Mouse (Mus musculus) effector memory CD4-positive, alpha-beta T cell, adult 5 months (primary cell): ENCODE results near the gene Dnali1. TPM values are rescaled to one million over a fixed set of nuclear protein-coding genes. Genes with fewer than 3 reads are reported as not detected.

ENCODE experiments used
- polyA plus RNA-seq: library from polyadenylated mRNA; unstranded; fragments of 100-300 nt; shearing (Covaris generic); gene quantifications from one replicate; pipeline ENCODE4 v1.2.1, GENCODE M21; 2017

Gene Dnali1
- polyA plus RNA-seq: not detected

DNA sequence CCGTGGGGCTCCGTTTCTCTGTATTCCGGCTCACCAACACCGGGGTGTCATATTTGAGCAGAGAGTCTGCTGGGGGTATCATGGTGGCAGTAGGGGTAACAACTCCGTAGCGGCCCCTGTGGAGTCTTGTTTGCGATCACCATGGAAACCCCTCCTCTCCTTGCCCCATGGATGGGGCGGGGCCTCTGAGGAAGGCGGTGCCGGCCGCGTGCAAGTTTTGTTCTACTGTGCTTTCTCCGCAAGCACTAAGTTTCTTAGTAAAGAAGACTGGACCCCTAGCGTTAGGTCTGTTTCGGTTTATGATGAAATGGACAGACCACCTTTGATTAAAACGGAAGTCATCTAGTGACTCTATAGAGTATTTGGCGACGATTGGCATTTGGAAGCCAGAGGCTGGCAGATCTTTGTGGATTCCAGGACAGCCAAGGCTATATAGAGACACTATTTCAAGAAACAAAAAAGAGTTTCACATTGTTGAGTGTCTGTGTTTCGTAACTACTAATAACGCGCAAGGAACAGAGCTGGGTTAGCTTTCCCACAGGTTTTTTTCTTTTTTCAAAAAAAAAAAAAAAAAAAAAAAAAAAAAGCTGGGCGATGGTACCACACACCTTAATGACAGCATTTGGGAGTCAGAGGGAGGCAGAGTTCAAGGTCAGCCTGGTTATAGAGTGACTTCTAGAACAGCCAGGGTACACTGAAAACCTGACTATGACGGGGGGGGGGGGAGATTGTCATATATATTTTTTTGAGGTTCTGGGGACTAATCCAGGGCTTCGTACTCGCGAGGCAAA is at the start of gene Dnali1:
Gene Dnali1 (minus strand): TSS at position 187 of the 791 bp plus-strand sequence.

DNA sequence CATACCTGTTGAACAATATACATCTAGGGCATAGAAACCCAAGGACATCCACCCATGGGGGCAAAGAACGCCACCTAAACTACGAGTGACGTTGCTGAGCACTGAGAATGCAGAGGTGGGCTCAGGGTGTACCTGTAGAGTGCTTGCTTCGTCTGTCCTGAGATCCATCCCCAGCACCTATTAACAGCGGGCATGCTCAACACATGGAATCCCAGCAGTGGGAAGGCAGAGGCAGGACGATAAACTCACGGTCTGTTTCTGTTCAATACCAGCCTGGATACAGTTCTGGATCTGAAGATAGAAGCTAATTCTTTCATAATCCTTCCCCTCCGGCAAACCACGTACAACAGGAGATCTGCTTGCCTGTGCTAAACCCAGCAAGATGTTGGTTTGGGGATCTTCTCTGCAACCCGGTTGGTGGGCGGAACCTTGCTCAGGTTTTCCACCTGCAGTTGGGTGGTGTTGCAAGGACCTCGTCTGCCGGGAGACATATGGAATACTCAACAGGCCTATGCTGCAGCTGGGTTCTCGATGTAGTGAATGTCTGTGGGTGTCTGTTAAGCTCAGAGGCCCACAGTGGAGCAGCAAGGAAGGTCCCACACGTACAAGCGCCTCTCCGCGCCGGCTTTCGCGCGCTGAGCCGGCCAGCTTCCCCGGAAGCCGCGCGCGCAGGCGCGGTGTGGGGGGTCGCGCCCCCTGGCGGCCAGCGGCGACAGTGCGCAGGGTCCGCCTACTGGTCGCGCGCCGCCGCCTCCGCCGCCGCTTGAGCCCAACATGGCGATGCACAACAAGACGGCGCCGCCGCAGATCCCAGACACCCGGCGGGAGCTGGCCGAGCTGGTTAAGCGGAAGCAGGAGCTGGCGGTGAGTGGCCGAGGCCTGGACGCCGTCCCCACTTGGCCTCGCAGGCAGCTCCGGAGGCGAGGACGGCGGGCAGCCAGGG is 19.2 kb upstream of the Dnali1 start, which contains the start of gene Meaf6:
Gene Meaf6 (plus strand): TSS at position 732 of the 943 bp plus-strand sequence.

DNA sequence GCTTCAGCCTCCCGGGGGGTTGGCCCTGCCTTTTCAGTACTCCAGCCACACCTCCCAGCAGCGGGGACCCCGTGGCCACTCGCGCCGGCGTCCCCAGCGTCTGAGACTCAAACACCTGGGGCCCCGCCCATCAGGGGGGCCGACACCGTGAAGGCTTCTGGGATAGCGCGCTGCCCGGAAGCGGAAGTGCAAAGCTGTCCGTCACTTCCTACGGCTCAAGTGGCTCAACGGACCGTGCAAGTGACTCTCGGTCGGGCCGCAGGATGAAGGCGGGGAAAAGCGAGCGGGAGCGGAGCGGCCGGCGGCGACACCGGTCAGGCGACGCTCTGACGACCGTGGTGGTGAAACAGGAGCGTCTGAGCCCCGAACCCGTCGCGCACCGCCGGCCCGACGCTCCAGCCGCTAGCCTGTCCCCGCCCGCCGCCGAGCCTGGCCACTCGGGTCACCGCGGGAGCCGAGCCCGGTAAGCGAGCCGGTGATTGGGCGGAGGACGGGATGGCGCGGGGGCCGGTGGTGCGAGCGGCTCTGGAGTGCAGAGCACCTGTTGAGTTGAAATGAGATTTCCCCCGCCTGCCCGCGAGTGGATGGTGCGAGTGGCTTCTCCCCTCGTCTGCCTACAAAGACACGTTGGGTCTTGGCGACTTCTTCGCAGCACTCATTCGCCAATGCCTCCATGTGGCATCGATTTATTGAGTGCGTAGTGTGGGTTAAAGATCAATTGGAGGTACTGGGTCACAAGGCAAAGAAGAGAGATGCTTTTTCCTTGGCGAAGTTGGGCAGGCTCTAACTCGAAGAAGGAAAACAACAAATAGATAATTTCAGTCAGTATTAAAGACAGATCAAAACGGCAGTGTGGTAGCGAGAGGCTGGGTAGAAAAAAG is 1.2 kb upstream of the Dnali1 start, which contains the start of gene Snip1:
Gene Snip1 (plus strand): TSS at position 183 of the 881 bp plus-strand sequence.

DNA sequence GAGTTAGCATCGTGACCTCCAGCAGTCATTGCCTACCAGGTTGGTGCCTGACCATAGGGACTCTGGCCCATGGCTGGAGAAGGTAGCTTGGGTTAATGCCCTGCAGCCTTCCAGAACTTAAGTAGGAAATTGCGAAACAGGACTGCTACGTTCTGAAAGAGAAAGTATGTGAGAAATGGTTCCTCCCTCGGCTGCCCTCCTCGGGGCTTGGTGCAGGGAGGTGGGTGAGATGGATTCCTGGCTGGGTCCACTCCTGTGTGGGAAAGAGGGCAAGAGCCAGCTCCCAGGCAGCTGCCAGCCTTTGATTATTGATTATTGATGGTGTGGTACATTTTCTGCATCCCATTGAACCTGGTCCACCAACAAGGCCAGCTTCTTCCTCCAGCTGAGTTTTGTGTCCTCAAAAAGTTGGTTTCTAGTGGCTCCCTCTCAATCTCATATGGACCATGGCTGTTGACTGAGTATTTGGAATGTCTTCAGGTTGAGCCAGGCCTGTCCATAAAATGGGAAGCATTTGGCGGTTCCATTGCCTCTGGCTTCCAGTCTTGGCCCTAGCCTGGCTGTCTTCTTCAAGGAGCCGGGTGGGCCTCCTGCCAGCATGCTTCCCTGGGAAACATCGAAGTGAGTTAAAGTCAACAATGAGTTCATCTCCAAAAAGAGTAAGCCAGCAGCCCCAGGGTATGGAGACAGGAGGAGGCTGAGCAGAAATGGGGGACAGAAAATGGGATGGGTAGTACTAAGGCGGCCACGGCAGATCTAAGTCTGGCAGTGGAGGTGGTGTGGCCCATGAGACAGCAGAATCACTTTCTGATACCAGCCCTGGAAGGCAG is 49.5 kb downstream of the Dnali1 start, which contains the start of gene Gnl2:
Gene Gnl2 (plus strand): TSS at position 780 of the 830 bp plus-strand sequence.

Other genes with a start within 250 kb of the Dnali1 start
- 155 TPM for gene Yrdc, start 215.0 kb downstream of the Dnali1 start, polyA plus RNA-seq
- gene 1110065P20Rik, start 214.5 kb downstream of the Dnali1 start, polyA plus RNA-seq: 19.3 TPM
- 1.5 TPM for gene Maneal, start 203.5 kb downstream of the Dnali1 start, polyA plus RNA-seq
- not detected for gene Epha10, start 184.8 kb downstream of the Dnali1 start, polyA plus RNA-seq
- 8.0 TPM for gene 9930104L06Rik, start 128.7 kb downstream of the Dnali1 start, polyA plus RNA-seq
- 2.4 TPM for gene Cdca8, start 126.4 kb downstream of the Dnali1 start, polyA plus RNA-seq
- gene Rspo1, start 79.3 kb downstream of the Dnali1 start, polyA plus RNA-seq: not detected
- 94.3 TPM for gene Gnl2, start 49.1 kb downstream of the Dnali1 start, polyA plus RNA-seq
- gene Snip1, start 969 bp upstream of the Dnali1 start, polyA plus RNA-seq: 33.1 TPM
- gene Meaf6, start 19.4 kb upstream of the Dnali1 start, polyA plus RNA-seq: 42.2 TPM
- 165 TPM for gene Zc3h12a, start 62.1 kb upstream of the Dnali1 start, polyA plus RNA-seq